Mouse (Mus musculus) ES-E14 (cell line): ENCODE data around the gene Spata31d1b. TPM values are rescaled to one million over a fixed set of nuclear protein-coding genes. Genes with fewer than 3 reads are reported as not detected.
A peak's percentile ranks its signal among the peaks of the same experiment; 100 is the strongest.

Experiments used
- DNase-seq: peaks from one replicate; pipeline ENCODE4 v3.0.0-alpha.2; 2013; ENCODE audit warnings: low read depth, low spot score
- H3K27ac ChIP-seq: 2 replicates; pipeline ENCODE4 v1.5.1; 2012; ENCODE audit warnings: low read depth, mild to moderate bottlenecking, low read length, moderate library complexity, mixed read lengths; ENCODE audit not compliant: poor library complexity, insufficient read depth, severe bottlenecking
- H3K36me3 ChIP-seq: 2 replicates; pipeline ENCODE4 v1.6.1; 2012; ENCODE audit warnings: mild to moderate bottlenecking, low read length, moderate library complexity, mixed read lengths; ENCODE audit not compliant: control insufficient read depth, poor library complexity, insufficient read depth, severe bottlenecking
- H3K4me1 ChIP-seq, 2 experiments: fragments of 150-350 bp in 1 of 2; sonication (generic) in 1 of 2; 2 replicates each; pipeline ENCODE4 v1.6.1; 2012; ENCODE audit warnings: low read length in 2 of 2, mild to moderate bottlenecking in 1 of 2, mixed read lengths in 1 of 2; ENCODE audit not compliant: control insufficient read depth in 2 of 2, insufficient read depth in 2 of 2, poor library complexity in 1 of 2
- H3K4me3 ChIP-seq, 2 experiments: fragments of 150-350 bp in 1 of 2; sonication (generic) in 1 of 2; 2 replicates each; pipeline ENCODE4 v1.5.1; 2012; ENCODE audit warnings: low read length in 2 of 2, low read depth in 1 of 2, mild to moderate bottlenecking in 1 of 2, mixed read lengths in 1 of 2; ENCODE audit not compliant: insufficient read depth in 1 of 2, poor library complexity in 1 of 2, severe bottlenecking in 1 of 2
- H3K9ac ChIP-seq: 2 replicates; pipeline ENCODE4 v1.6.1; 2012; ENCODE audit warnings: low read depth, mild to moderate bottlenecking, low read length, mixed read lengths; ENCODE audit not compliant: poor library complexity, insufficient read depth, severe bottlenecking
- H3K9me3 ChIP-seq: fragments of 150-350 bp; sonication (generic); 2 replicates; pipeline ENCODE4 v1.6.1; 2012; ENCODE audit warnings: low read depth, mild to moderate bottlenecking, low read length; ENCODE audit not compliant: control insufficient read depth, insufficient read depth
- CHD2 ChIP-seq: IDR thresholded peaks from 2 replicates; pipeline ENCODE4 v1.6.1; 2014; ENCODE audit warnings: mild to moderate bottlenecking, low read depth, low read length, inconsistent platforms
- HCFC1 ChIP-seq: IDR thresholded peaks from 2 replicates; pipeline ENCODE4 v1.6.1; 2012; ENCODE audit warnings: low read length, inconsistent platforms, borderline replicate concordance; ENCODE audit not compliant: insufficient read depth
- MAFK ChIP-seq: IDR thresholded peaks from 2 replicates; pipeline ENCODE4 v1.6.1; 2014; ENCODE audit warnings: mild to moderate bottlenecking, low read depth, low read length, inconsistent platforms; ENCODE audit not compliant: insufficient read depth
- ZC3H11A ChIP-seq: IDR thresholded peaks from 2 replicates; pipeline ENCODE4 v1.6.1; 2012; ENCODE audit warnings: low read depth, mild to moderate bottlenecking, inconsistent platforms, low read length, borderline replicate concordance
- ZNF384 ChIP-seq: IDR thresholded peaks from 2 replicates; pipeline ENCODE4 v1.6.1; 2012; ENCODE audit warnings: low read depth, low read length, inconsistent platforms
- in situ Hi-C, 2 experiments: fragments of 600-800 bp; cut with MboI; formaldehyde crosslinking; loops; one replicate each; pipeline ENCODE4 v1.15.1; 2025; ENCODE audit warnings: low sequenced_read_pairs in 2 of 2, inconsistent platforms in 1 of 2; ENCODE audit not compliant: unreplicated experiment in 2 of 2
- total RNA-seq: library from RNA; depleted of rRNA; stranded (reverse); fragments of 300-350 nt; gene quantifications from 2 replicates; pipeline ENCODE4 v1.2.3, GENCODE M21; 2012

Spata31d1b gene
- total RNA-seq, 1 experiment: 1.3 TPM

- H3K36me3 ChIP-seq: no peaks in the 10 kb centered on the region
- in situ Hi-C loops: no loop called here
Measured at GRCm38 (mm10) chr13:59689843-59690242, 22.2 kb upstream of the Spata31d1b start.

GRCm38 (mm10) chr13:59690576-59690975 is 21.5 kb upstream of the Spata31d1b start:
- H3K9ac ChIP-seq: no peak overlapping the region

More at GRCm38 (mm10) chr13:59689843-59690242, 22.2 kb upstream of the Spata31d1b start:
- Histone ChIP-seq H3K4me3 (no peak overlapping the region), H3K9me3 (no peaks in the 10 kb centered on the region), H3K9ac (no peak overlapping the region), H3K4me1 (peaks cover 0 to 2% of the 10 kb centered on the region in 2 experiments; a peak in 2 of 4 replicates), H3K27ac (no peak overlapping the region)
- DNase-seq: no peak
- TF ChIP-seq HCFC1 (no peak), CHD2 (no peak), MAFK (no peak), ZC3H11A (no peak), ZNF384 (no peak)

GRCm38 (mm10) chr13:59691478-59691877 is 20.6 kb upstream of the Spata31d1b start:
- no peaks in the 10 kb centered on the region for H3K36me3 ChIP-seq
- no peak for TF ChIP-seq ZC3H11A
- TF ChIP-seq CHD2: peak; percentile 54; the same call in 1 of the 2 replicates
- no peak for DNase-seq
- in situ Hi-C loops: no loop called here
- H3K9me3 ChIP-seq: no peaks in the 10 kb centered on the region
- H3K9ac ChIP-seq: no peak overlapping the region
- H3K27ac ChIP-seq: no peak overlapping the region
- no peak overlapping the region for H3K4me3 ChIP-seq
- peaks cover 0 to 2% of the 10 kb centered on the region in 2 experiments; a peak in 1 of 4 replicates for H3K4me1 ChIP-seq

More at GRCm38 (mm10) chr13:59690576-59690975, 21.5 kb upstream of the Spata31d1b start:
- Histone ChIP-seq H3K4me1 (peaks cover 0 to 2% of the 10 kb centered on the region in 2 experiments; a peak in 1 of 4 replicates), H3K4me3 (no peak overlapping the region), H3K9me3 (no peaks in the 10 kb centered on the region), H3K36me3 (no peaks in the 10 kb centered on the region), H3K27ac (no peak overlapping the region)
- no peak for DNase-seq
- in situ Hi-C loops: no loop called here
- TF ChIP-seq ZC3H11A (no peak), MAFK (no peak), CHD2 (no peak), ZNF384 (no peak), HCFC1 (no peak)

GRCm38 (mm10) chr13:59694008-59694407 is 18.1 kb upstream of the Spata31d1b start, which contains the start of gene 4921517D22Rik:
TSS of gene 4921517D22Rik (minus strand) at chr13:59694108.
- TF ChIP-seq ZNF384 (no peak), CHD2 (no peak), HCFC1 (no peak), ZC3H11A (no peak), MAFK (no peak)
- in situ Hi-C loops: no loop called here
- DNase-seq: no peak
- Histone ChIP-seq H3K4me3 (no peak within 1 kb of the TSS), H3K9ac (no peak within 1 kb of the TSS), H3K27ac (no peak within 1 kb of the TSS), H3K36me3 (no peaks in the 10 kb centered on the region), H3K4me1 (peaks cover 0 to 2% of the 10 kb centered on the region in 2 experiments; a peak in 1 of 4 replicates), H3K9me3 (no peaks in the 10 kb centered on the region)

GRCm38 (mm10) chr13:59695781-59696180 is 16.3 kb upstream of the Spata31d1b start:
- TF ChIP-seq MAFK (no peak), ZNF384 (no peak), ZC3H11A (no peak)
- no peak for DNase-seq
- H3K4me3 ChIP-seq: no peak overlapping the region
- H3K27ac ChIP-seq: no peak overlapping the region; the same call in 1 of the 2 replicates
- no peaks in the 10 kb centered on the region for H3K9me3 ChIP-seq
- H3K36me3 ChIP-seq: no peaks in the 10 kb centered on the region
- H3K9ac ChIP-seq: no peak overlapping the region
- in situ Hi-C loops: no loop called here
- peaks cover 0 to 2% of the 10 kb centered on the region in 2 experiments; a peak in 1 of 4 replicates for H3K4me1 ChIP-seq
